Mouse (Mus musculus): ENCODE results near the gene N4bp1.

The N4bp1 gene

GRCm38 (mm10) chr8:86861516-86861915 lies 23.5 kb downstream of the N4bp1 start:
- DNase-seq (ENCODE audit: low read depth, low spot score), result no peak

- DNase-seq (ENCODE audit: low read depth, low spot score), result no peak
Observed at GRCm38 (mm10) chr8:86856248-86856647, 28.8 kb downstream of the N4bp1 start.

- no peak for DNase-seq (ENCODE audit: low read depth, low spot score)
Observed at GRCm38 (mm10) chr8:86854686-86855085, 30.4 kb downstream of the N4bp1 start.

GRCm38 (mm10) chr8:86853989-86854373 lies 31.1 kb downstream of the N4bp1 start:
- DNase-seq (ENCODE audit: low read depth, low spot score), result no peak

GRCm38 (mm10) chr8:86853266-86853988 lies 31.6 kb downstream of the N4bp1 start:
- no peak for DNase-seq (ENCODE audit: low read depth, low spot score)

GRCm38 (mm10) chr8:86852491-86852890 lies 32.6 kb downstream of the N4bp1 start:
- no peak for DNase-seq (ENCODE audit: low read depth, low spot score)

- DNase-seq (ENCODE audit: low read depth, low spot score), result no peak
Observed at GRCm38 (mm10) chr8:86848876-86849275, 36.2 kb downstream of the N4bp1 start.

- DNase-seq (ENCODE audit: low read depth, low spot score), result no peak
Observed at GRCm38 (mm10) chr8:86848401-86848800, 36.7 kb downstream of the N4bp1 start.

- DNase-seq (ENCODE audit: low read depth, low spot score), result no peak
Observed at GRCm38 (mm10) chr8:86847091-86847490, 38.0 kb downstream of the N4bp1 start.

GRCm38 (mm10) chr8:86845875-86846274 lies 39.2 kb downstream of the N4bp1 start:
- DNase-seq (ENCODE audit: low read depth, low spot score), result no peak

GRCm38 (mm10) chr8:86844856-86845255 lies 40.2 kb downstream of the N4bp1 start:
- DNase-seq (ENCODE audit: low read depth, low spot score), result no peak

GRCm38 (mm10) chr8:86843896-86844295 lies 41.2 kb downstream of the N4bp1 start:
- DNase-seq (ENCODE audit: low read depth, low spot score), result no peak

GRCm38 (mm10) chr8:86841556-86842309 lies 43.3 kb downstream of the N4bp1 start:
- no peak for DNase-seq (ENCODE audit: low read depth, low spot score)

GRCm38 (mm10) chr8:86840120-86840693 lies 44.9 kb downstream of the N4bp1 start:
- DNase-seq (ENCODE audit: low read depth, low spot score), result no peak

GRCm38 (mm10) chr8:86838707-86839438 lies 46.2 kb downstream of the N4bp1 start:
- DNase-seq (ENCODE audit: low read depth, low spot score), result no peak

GRCm38 (mm10) chr8:86837234-86837633 lies 47.8 kb downstream of the N4bp1 start:
- no peak for DNase-seq (ENCODE audit: low read depth, low spot score)

- no peak for DNase-seq (ENCODE audit: low read depth, low spot score)
Observed at GRCm38 (mm10) chr8:86835881-86836280, 49.2 kb downstream of the N4bp1 start.

- no peak for DNase-seq (ENCODE audit: low read depth, low spot score)
Observed at GRCm38 (mm10) chr8:86834496-86835260, 50.4 kb downstream of the N4bp1 start.

- DNase-seq (ENCODE audit: low read depth, low spot score), result no peak
Observed at GRCm38 (mm10) chr8:86833937-86834336, 51.1 kb downstream of the N4bp1 start.

GRCm38 (mm10) chr8:86828925-86829324 lies 56.1 kb downstream of the N4bp1 start:
- DNase-seq (ENCODE audit: low read depth, low spot score), result no peak

GRCm38 (mm10) chr8:86827199-86827598 lies 57.9 kb downstream of the N4bp1 start:
- DNase-seq (ENCODE audit: low read depth, low spot score), result no peak
